Mouse (Mus musculus): ENCODE data around the gene Spata20. TPM values are rescaled to one million over a fixed set of nuclear protein-coding genes. Genes with fewer than 3 reads are reported as not detected.

Spata20 gene
- polyA plus RNA-seq, 1 experiment, result not detected

DNA sequence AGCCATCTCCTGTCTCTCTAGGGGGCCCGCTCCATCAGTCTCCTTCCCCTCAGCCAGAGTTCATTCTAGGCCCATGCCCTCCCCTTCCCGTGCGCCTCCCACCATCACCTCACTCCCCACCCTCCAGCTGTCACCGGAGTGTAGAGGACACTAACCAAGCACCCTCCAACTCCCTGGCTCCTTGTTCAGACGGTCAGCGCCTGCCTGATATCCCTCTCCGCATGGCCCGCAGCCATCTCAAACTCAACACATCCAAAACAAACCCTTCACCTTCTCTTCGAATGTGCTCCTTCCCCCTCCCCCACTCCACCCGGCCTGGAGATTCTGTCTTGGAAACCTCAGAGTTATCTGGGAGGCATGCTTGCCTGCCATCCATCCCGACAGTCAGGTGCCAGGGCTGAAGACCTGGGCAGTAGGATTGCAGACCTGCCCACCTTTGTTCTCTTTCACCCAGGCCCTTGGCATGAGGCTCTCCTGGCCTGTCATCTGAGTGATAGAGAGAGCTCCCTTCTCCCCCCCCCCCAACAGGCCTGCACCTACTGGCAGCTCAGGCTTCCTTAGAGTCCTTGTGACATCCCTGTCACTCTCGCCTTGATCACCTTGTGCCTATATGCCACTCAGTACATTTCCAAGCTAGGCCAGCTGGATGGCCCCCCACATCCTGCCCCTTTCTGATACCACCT is 34.7 kb downstream of the Spata20 start:
- no peak overlapping the region for H3K27ac ChIP-seq (ENCODE audit: insufficient read depth, low read depth, low read length)
- TF ChIP-seq POLR2A (IDR thresholded peaks at IDR 0.05; ENCODE audit: low read depth, low read length) (no peak), CTCF (IDR thresholded peaks at IDR 0.05; ENCODE audit: extremely low read depth, insufficient read length, insufficient replicate concordance, low read depth, low read length) (no peak)
- H3K27me3 ChIP-seq (ENCODE audit: control insufficient read depth, insufficient read depth, low read length), result 0 out of 2 replicates have a peak, but pooled peaks cover 2% of the 10 kb centered on the region
- no peaks in the 10 kb centered on the region for H3K4me1 ChIP-seq (ENCODE audit: control insufficient read depth, insufficient read depth, insufficient read length, low read length)
- WGBS, result 72% methylated on average over 12 of the region's 12 CpGs
- no peak overlapping the region for H3K4me3 ChIP-seq (ENCODE audit: low read depth, low read length)
- no peaks in the 10 kb centered on the region for H3K36me3 ChIP-seq (ENCODE audit: control insufficient read depth, insufficient read depth, low read length)

DNA sequence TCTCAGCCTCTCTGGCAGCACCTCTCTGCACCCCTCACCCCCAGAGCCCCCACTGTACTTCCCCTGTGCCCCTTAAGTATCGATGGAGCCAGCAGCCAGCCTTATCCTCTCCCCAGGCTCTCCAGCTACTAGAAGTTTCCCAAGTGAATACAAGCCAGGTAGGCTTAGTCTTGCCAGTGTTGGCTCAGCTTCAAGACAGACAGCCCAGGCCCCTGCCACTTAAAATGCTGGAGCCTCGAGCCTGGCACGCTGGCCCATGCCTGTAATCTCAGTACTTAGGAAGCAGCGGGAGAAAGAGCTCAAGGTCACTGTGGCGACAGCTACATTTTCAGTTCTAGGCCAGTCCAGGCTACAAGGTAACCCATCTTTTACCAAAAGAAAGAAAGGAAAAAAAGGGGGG is 36.1 kb downstream of the Spata20 start:
- H3K27ac ChIP-seq (ENCODE audit: insufficient read depth, low read depth, low read length), result no peak overlapping the region
- no peak for TF ChIP-seq POLR2A (IDR thresholded peaks at IDR 0.05; ENCODE audit: low read depth, low read length)
- no peak for TF ChIP-seq CTCF (IDR thresholded peaks at IDR 0.05; ENCODE audit: extremely low read depth, insufficient read length, insufficient replicate concordance, low read depth, low read length)
- 60% methylated on average over 5 of the region's 5 CpGs for WGBS
- no peaks in the 10 kb centered on the region for H3K36me3 ChIP-seq (ENCODE audit: control insufficient read depth, insufficient read depth, low read length)
- no peak overlapping the region for H3K4me3 ChIP-seq (ENCODE audit: low read depth, low read length)
- H3K27me3 ChIP-seq (ENCODE audit: control insufficient read depth, insufficient read depth, low read length), result 0 out of 2 replicates have a peak, but pooled peaks cover 2% of the 10 kb centered on the region
- no peaks in the 10 kb centered on the region for H3K4me1 ChIP-seq (ENCODE audit: control insufficient read depth, insufficient read depth, insufficient read length, low read length)

DNA sequence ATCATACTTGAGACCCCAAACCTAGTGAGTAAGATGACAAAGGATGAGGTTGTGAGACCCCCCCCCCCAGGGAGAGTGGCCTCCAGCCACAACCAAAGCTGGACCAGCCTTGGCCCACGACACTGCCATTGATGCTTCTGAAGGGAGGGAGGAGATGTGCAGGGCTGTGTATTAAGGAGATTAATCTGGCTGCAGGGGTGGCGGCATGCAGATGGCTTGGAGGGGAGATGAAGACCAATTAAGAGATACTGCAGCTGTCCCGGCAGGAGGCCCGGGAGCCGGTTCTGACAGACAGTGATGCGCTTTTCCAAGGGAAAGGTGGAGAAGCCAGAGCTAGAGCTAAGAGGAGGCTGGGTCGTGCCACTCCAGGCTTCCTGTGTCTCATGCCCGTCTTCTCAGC is 36.7 kb downstream of the Spata20 start:
- WGBS, result 74% methylated on average over 8 of the region's 8 CpGs
- no peak overlapping the region for H3K27ac ChIP-seq (ENCODE audit: insufficient read depth, low read depth, low read length)
- TF ChIP-seq CTCF (IDR thresholded peaks at IDR 0.05; ENCODE audit: extremely low read depth, insufficient read length, insufficient replicate concordance, low read depth, low read length) (no peak), POLR2A (IDR thresholded peaks at IDR 0.05; ENCODE audit: low read depth, low read length) (no peak)
- H3K36me3 ChIP-seq (ENCODE audit: control insufficient read depth, insufficient read depth, low read length), result no peaks in the 10 kb centered on the region
- H3K4me1 ChIP-seq (ENCODE audit: control insufficient read depth, insufficient read depth, insufficient read length, low read length), result no peaks in the 10 kb centered on the region
- H3K4me3 ChIP-seq (ENCODE audit: low read depth, low read length), result no peak overlapping the region
- H3K27me3 ChIP-seq (ENCODE audit: control insufficient read depth, insufficient read depth, low read length), result 0 out of 2 replicates have a peak, but pooled peaks cover 2% of the 10 kb centered on the region

- 23% methylated on average over 3 of the region's 3 CpGs for WGBS
- no peak overlapping the region for H3K4me3 ChIP-seq (ENCODE audit: low read depth, low read length)
- no peak overlapping the region for H3K27ac ChIP-seq (ENCODE audit: insufficient read depth, low read depth, low read length)
- no peaks in the 10 kb centered on the region for H3K4me1 ChIP-seq (ENCODE audit: control insufficient read depth, insufficient read depth, insufficient read length, low read length)
- no peak for TF ChIP-seq POLR2A (IDR thresholded peaks at IDR 0.05; ENCODE audit: low read depth, low read length)
- no peak for TF ChIP-seq CTCF (IDR thresholded peaks at IDR 0.05; ENCODE audit: extremely low read depth, insufficient read length, insufficient replicate concordance, low read depth, low read length)
- no peaks in the 10 kb centered on the region for H3K36me3 ChIP-seq (ENCODE audit: control insufficient read depth, insufficient read depth, low read length)
- 0 out of 2 replicates have a peak, but pooled peaks cover 2% of the 10 kb centered on the region for H3K27me3 ChIP-seq (ENCODE audit: control insufficient read depth, insufficient read depth, low read length)
Measured at GRCm38 (mm10) chr11:94447017-94447416, 39.0 kb downstream of the Spata20 start.

DNA sequence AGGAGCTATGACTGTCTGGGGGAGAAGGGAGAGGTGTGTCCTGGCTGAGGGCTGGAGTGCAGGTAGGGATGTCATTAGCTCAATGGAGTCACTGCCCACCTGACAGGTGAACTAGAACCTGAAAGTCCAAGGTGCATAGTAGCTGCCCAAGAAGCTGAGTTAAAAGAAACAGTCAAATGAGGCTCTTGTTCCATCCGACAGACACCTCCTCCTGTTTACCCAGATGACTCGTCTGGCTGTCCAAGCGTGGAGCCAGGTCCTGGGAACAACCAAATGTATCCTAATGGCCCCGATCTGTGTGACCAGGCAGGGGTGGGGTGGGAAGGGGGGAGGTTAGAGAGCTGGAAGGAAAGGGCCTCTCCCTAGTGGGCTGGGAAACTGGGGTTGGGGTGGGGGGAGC is 40.7 kb downstream of the Spata20 start:
- Histone ChIP-seq H3K27me3 (ENCODE audit: control insufficient read depth, insufficient read depth, low read length) (0 out of 2 replicates have a peak, but pooled peaks cover 2% of the 10 kb centered on the region), H3K27ac (ENCODE audit: insufficient read depth, low read depth, low read length) (no peak overlapping the region), H3K4me1 (ENCODE audit: control insufficient read depth, insufficient read depth, insufficient read length, low read length) (no peaks in the 10 kb centered on the region), H3K4me3 (ENCODE audit: low read depth, low read length) (no peak overlapping the region), H3K36me3 (ENCODE audit: control insufficient read depth, insufficient read depth, low read length) (no peaks in the 10 kb centered on the region)
- TF ChIP-seq POLR2A (IDR thresholded peaks at IDR 0.05; ENCODE audit: low read depth, low read length) (no peak), CTCF (IDR thresholded peaks at IDR 0.05; ENCODE audit: extremely low read depth, insufficient read length, insufficient replicate concordance, low read depth, low read length) (no peak)
- whole genome bisulfite sequencing, result 13% methylated on average over 4 of the region's 4 CpGs

DNA sequence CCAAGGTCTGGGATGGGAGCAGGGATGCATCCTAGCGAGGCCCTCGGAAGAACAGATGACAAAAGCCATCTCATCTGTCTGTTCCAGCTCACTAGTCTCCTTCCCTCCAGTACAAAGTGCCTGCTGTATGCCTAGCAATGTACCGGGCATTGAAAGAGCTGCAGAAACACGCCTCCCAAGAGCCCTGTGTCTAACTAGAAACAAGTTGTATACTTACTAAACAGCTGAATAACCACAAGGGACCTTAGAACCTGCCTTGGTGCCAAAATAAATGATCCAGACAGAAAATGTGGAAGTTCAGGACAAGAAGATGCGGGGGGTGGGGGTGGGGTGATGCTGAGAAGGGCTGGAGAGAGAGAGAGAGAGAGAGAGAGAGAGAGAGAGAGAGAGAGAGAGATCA is 41.1 kb downstream of the Spata20 start:
- Histone ChIP-seq H3K4me3 (ENCODE audit: low read depth, low read length) (no peak overlapping the region), H3K27me3 (ENCODE audit: control insufficient read depth, insufficient read depth, low read length) (0 out of 2 replicates have a peak, but pooled peaks cover 2% of the 10 kb centered on the region), H3K36me3 (ENCODE audit: control insufficient read depth, insufficient read depth, low read length) (no peaks in the 10 kb centered on the region), H3K27ac (ENCODE audit: insufficient read depth, low read depth, low read length) (no peak overlapping the region), H3K4me1 (ENCODE audit: control insufficient read depth, insufficient read depth, insufficient read length, low read length) (no peaks in the 10 kb centered on the region)
- WGBS, result 64% methylated on average over 5 of the region's 5 CpGs
- TF ChIP-seq CTCF (IDR thresholded peaks at IDR 0.05; ENCODE audit: extremely low read depth, insufficient read length, insufficient replicate concordance, low read depth, low read length) (no peak), POLR2A (IDR thresholded peaks at IDR 0.05; ENCODE audit: low read depth, low read length) (no peak)

DNA sequence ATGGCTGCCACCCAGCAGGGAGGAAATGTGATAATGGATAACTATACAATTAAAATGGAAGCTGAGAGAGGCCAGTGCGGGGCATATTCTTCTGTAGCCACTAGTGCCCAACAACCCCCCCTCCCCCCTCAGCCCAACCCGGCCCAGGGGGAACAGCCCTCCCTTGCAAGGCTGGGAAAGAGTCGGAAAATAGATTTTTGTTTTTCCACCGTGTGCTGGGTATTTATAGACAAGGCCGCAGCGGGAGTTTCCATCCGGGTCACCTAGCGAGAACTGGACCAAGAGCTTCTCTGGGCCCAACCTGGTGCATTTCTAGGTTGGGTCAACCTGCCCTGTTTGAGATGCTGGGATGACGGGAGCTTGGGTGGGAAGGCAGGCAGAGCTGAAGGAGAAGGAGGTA is 44.2 kb downstream of the Spata20 start:
- Histone ChIP-seq H3K27me3 (ENCODE audit: control insufficient read depth, insufficient read depth, low read length) (no peaks in the 10 kb centered on the region), H3K4me3 (ENCODE audit: low read depth, low read length) (no peak overlapping the region), H3K4me1 (ENCODE audit: control insufficient read depth, insufficient read depth, insufficient read length, low read length) (no peaks in the 10 kb centered on the region), H3K27ac (ENCODE audit: insufficient read depth, low read depth, low read length) (no peak overlapping the region), H3K36me3 (ENCODE audit: control insufficient read depth, insufficient read depth, low read length) (no peaks in the 10 kb centered on the region)
- TF ChIP-seq CTCF (IDR thresholded peaks at IDR 0.05; ENCODE audit: extremely low read depth, insufficient read length, insufficient replicate concordance, low read depth, low read length), result no peak
- no peak for TF ChIP-seq POLR2A (IDR thresholded peaks at IDR 0.05; ENCODE audit: low read depth, low read length)
- WGBS, result 76% methylated on average over 9 of the region's 9 CpGs

All from small intestine, adult 2 months (tissue).